Mouse (Mus musculus) lung, adult 2 months (tissue): ENCODE results near the gene Ppp1r12b. TPM values are rescaled to one million over a fixed set of nuclear protein-coding genes. Genes with fewer than 3 reads are reported as not detected.
"Not testable (repeated sequence)": the region's sequence is repeated elsewhere in the genome, so short reads cannot be mapped to it uniquely, and the experiment has no call there.

ENCODE experiments used
- DNase-seq: peaks from one replicate; pipeline ENCODE4 v3.0.0; 2022
- H3K4me1 ChIP-seq: fragments of 200-500 bp; 2 replicates; pipeline ENCODE4 v1.6.1; 2011; ENCODE audit warnings: low read length; ENCODE audit not compliant: control insufficient read depth, insufficient read depth
- H3K4me3 ChIP-seq: fragments of 200-500 bp; replicated peaks from 2 replicates; pipeline ENCODE3; 2011; ENCODE audit warnings: low read depth, mild to moderate bottlenecking, control low read depth, low read length; ENCODE audit errors: extremely low read depth
- CTCF ChIP-seq: fragments of 200-500 bp; IDR thresholded peaks from 2 replicates; pipeline ENCODE4 v1.5.1; 2011; ENCODE audit warnings: mild to moderate bottlenecking, low read length, control low read depth; ENCODE audit not compliant: insufficient read depth
- POLR2A ChIP-seq: fragments of 200-500 bp; IDR thresholded peaks from 2 replicates; pipeline ENCODE4 v1.6.1; 2011; ENCODE audit warnings: low read depth, mild to moderate bottlenecking, control low read depth, low read length, borderline replicate concordance; ENCODE audit errors: extremely low read depth
- WGBS: fragments of 180-500 bp; shearing (Covaris S2); methylation state at CpG from one replicate; pipeline ENCODE4 v1.1.7; 2018; 5-methylcytosine and 5-hydroxymethylcytosine counted together
- polyA plus RNA-seq: library from polyadenylated mRNA; depleted of rRNA; stranded (reverse); fragments of >200 nt; gene quantifications from 2 replicates; pipeline ENCODE4 v1.2.3, GENCODE M21; 2012

The Ppp1r12b gene
- polyA plus RNA-seq, 1 experiment = 18.6 TPM

GRCm38 (mm10) chr1:134836909-134837480 lies 118.7 kb downstream of the Ppp1r12b start:
- DNase-seq = no peak
- no peak for TF ChIP-seq POLR2A
- TF ChIP-seq CTCF = no peak

GRCm38 (mm10) chr1:134830881-134831280 lies 124.9 kb downstream of the Ppp1r12b start:
- DNase-seq, H3K4me3 ChIP-seq, H3K4me1 ChIP-seq: not testable (repeated sequence)
- WGBS = 87% methylated on average over 3 of the region's 3 CpGs

More at GRCm38 (mm10) chr1:134836909-134837480, 118.7 kb downstream of the Ppp1r12b start:
- Histone ChIP-seq H3K4me1 (no peaks in the 10 kb centered on the region), H3K4me3 (no peak overlapping the region)
- WGBS = 83% methylated on average over 10 of the region's 10 CpGs

GRCm38 (mm10) chr1:134829635-134830034 lies 126.1 kb downstream of the Ppp1r12b start:
- WGBS = 46% methylated on average over 4 of the region's 4 CpGs
- DNase-seq = no peak
- Histone ChIP-seq H3K4me3 (no peak overlapping the region), H3K4me1 (no peaks in the 10 kb centered on the region)
- TF ChIP-seq POLR2A (no peak), CTCF (no peak)

GRCm38 (mm10) chr1:134824896-134825295 lies 130.8 kb downstream of the Ppp1r12b start:
- TF ChIP-seq POLR2A (no peak), CTCF (no peak)

GRCm38 (mm10) chr1:134823842-134824241 lies 131.9 kb downstream of the Ppp1r12b start:
- TF ChIP-seq CTCF = no peak
- no peak for TF ChIP-seq POLR2A
- WGBS = 72% methylated on average over 7 of the region's 7 CpGs
- no peaks in the 10 kb centered on the region for H3K4me1 ChIP-seq
- DNase-seq = no peak
- H3K4me3 ChIP-seq = no peak overlapping the region

More at GRCm38 (mm10) chr1:134824896-134825295, 130.8 kb downstream of the Ppp1r12b start:
- WGBS = 74% methylated on average over 6 of the region's 6 CpGs
- no peak for DNase-seq
- Histone ChIP-seq H3K4me3 (no peak overlapping the region), H3K4me1 (no peaks in the 10 kb centered on the region)

- Histone ChIP-seq H3K4me3 (no peak overlapping the region), H3K4me1 (no peaks in the 10 kb centered on the region)
- DNase-seq = no peak
- TF ChIP-seq POLR2A (no peak), CTCF (no peak)
- whole genome bisulfite sequencing = 78% methylated on average over 8 of the region's 8 CpGs
Measured at GRCm38 (mm10) chr1:134823323-134823722, 132.4 kb downstream of the Ppp1r12b start.

GRCm38 (mm10) chr1:134820882-134821281 lies 134.9 kb downstream of the Ppp1r12b start:
- Histone ChIP-seq H3K4me3 (no peak overlapping the region), H3K4me1 (no peaks in the 10 kb centered on the region)
- 68% methylated on average over 3 of the region's 3 CpGs for WGBS
- DNase-seq = no peak
- TF ChIP-seq POLR2A (no peak), CTCF (no peak)

GRCm38 (mm10) chr1:134819196-134819595 lies 136.5 kb downstream of the Ppp1r12b start:
- Histone ChIP-seq H3K4me3 (no peak overlapping the region), H3K4me1 (no peaks in the 10 kb centered on the region)
- DNase-seq = no peak
- TF ChIP-seq CTCF (no peak), POLR2A (no peak)
- 87% methylated on average over 11 of the region's 11 CpGs for WGBS

- TF ChIP-seq POLR2A (no peak), CTCF (no peak)
- WGBS = 79% methylated on average over 3 of the region's 3 CpGs
- DNase-seq = no peak
- Histone ChIP-seq H3K4me3 (no peak overlapping the region), H3K4me1 (no peaks in the 10 kb centered on the region)
Measured at GRCm38 (mm10) chr1:134818716-134819115, 137.0 kb downstream of the Ppp1r12b start.

GRCm38 (mm10) chr1:134817916-134818595 lies 137.7 kb downstream of the Ppp1r12b start:
- Histone ChIP-seq H3K4me1 (no peaks in the 10 kb centered on the region), H3K4me3 (no peak overlapping the region)
- 95% methylated on average over 6 of the region's 6 CpGs for WGBS
- TF ChIP-seq POLR2A = no peak
- no peak for TF ChIP-seq CTCF
- no peak for DNase-seq
